Mouse (Mus musculus) embryonic facial prominence, embryonic 12.5 days (tissue): ENCODE measurements around the gene Nyap2. TPM values are rescaled to one million over a fixed set of nuclear protein-coding genes. Genes with fewer than 3 reads are reported as not detected.
"Not testable (repeated sequence)": the region's sequence is repeated elsewhere in the genome, so short reads cannot be mapped to it uniquely, and the experiment has no call there.

Experiments used
- ATAC-seq: fragments of 200-750 bp; cut with Nextera tagmentation; 2 replicates; pipeline ENCODE4 v1.8.0; 2017; ENCODE audit not compliant: insufficient number of reproducible peaks, insufficient read depth, low FRiP score, low TSS enrichment
- H3K27ac ChIP-seq: fragments of 300-500 bp; sonication (generic); 2 replicates; pipeline ENCODE4 v1.5.1; 2016; ENCODE audit warnings: mild to moderate bottlenecking
- H3K27me3 ChIP-seq: fragments of 300-500 bp; sonication (generic); 2 replicates; pipeline ENCODE4 v1.6.1; 2016; ENCODE audit warnings: mild to moderate bottlenecking, moderate library complexity
- H3K36me3 ChIP-seq: fragments of 300-500 bp; sonication (generic); 2 replicates; pipeline ENCODE4 v1.6.1; 2016; ENCODE audit warnings: mild to moderate bottlenecking
- H3K4me1 ChIP-seq: fragments of 300-500 bp; sonication (generic); 2 replicates; pipeline ENCODE4 v1.6.1; 2016
- H3K4me2 ChIP-seq: fragments of 300-500 bp; sonication (generic); replicated peaks from 2 replicates; pipeline ENCODE4 v1.6.1; 2016; ENCODE audit warnings: mild to moderate bottlenecking, moderate library complexity
- H3K4me3 ChIP-seq: fragments of 300-500 bp; sonication (generic); 2 replicates; pipeline ENCODE4 v1.5.1; 2016; ENCODE audit warnings: mild to moderate bottlenecking
- H3K9ac ChIP-seq: fragments of 300-500 bp; sonication (generic); 2 replicates; pipeline ENCODE4 v1.6.1; 2016; ENCODE audit warnings: mild to moderate bottlenecking, moderate library complexity
- H3K9me3 ChIP-seq: fragments of 300-500 bp; sonication (generic); 2 replicates; pipeline ENCODE4 v1.6.1; 2016; ENCODE audit warnings: mild to moderate bottlenecking, moderate library complexity
- WGBS: fragments of 180-500 bp; shearing (Covaris S2); methylation state at CpG from one replicate; pipeline ENCODE4 v1.1.7; 2016; 5-methylcytosine and 5-hydroxymethylcytosine counted together
- polyA plus RNA-seq: library from polyadenylated mRNA; unstranded; fragments of >200 nt; fragmentation: Nextera tagmentation; extraction: Ambion mirVana; gene quantifications from 2 replicates; pipeline ENCODE4 v1.2.1, GENCODE M21; 2016

Nyap2 gene
- polyA plus RNA-seq, 1 experiment from 2014 or later, result 0.60 TPM

GRCm38 (mm10) chr1:81211491-81211890, 134.7 kb downstream of the Nyap2 start:
- Histone ChIP-seq H3K4me2 (no peak overlapping the region), H3K4me3 (no peak overlapping the region), H3K9ac (no peak overlapping the region), H3K27me3 (no peaks in the 10 kb centered on the region), H3K27ac (no peak overlapping the region), H3K4me1 (no peaks in the 10 kb centered on the region), H3K9me3 (no peaks in the 10 kb centered on the region), H3K36me3 (no peaks in the 10 kb centered on the region)
- ATAC-seq, result no peak
- 57% methylated on average over 4 of the region's 4 CpGs for WGBS

- Histone ChIP-seq H3K4me1 (no peaks in the 10 kb centered on the region), H3K9me3 (no peaks in the 10 kb centered on the region), H3K9ac (no peak overlapping the region), H3K27ac (no peak overlapping the region), H3K36me3 (no peaks in the 10 kb centered on the region), H3K4me2 (no peak overlapping the region), H3K4me3 (no peak overlapping the region), H3K27me3 (no peaks in the 10 kb centered on the region)
- WGBS, result 66% methylated on average over 1 of the region's 1 CpGs
- ATAC-seq, result no peak
These were observed 143.0 kb downstream of the Nyap2 start for GRCm38 (mm10) chr1:81219790-81220189.

GRCm38 (mm10) chr1:81231759-81232406, 155.1 kb downstream of the Nyap2 start:
- no peaks in the 10 kb centered on the region for H3K27me3 ChIP-seq
- no peak overlapping the region for H3K27ac ChIP-seq
- no peak overlapping the region for H3K9ac ChIP-seq
- H3K9me3 ChIP-seq, result no peaks in the 10 kb centered on the region
- ATAC-seq, result 0 out of 2 replicates have a peak, but pooled peaks have one; percentile 35
- H3K4me2 ChIP-seq, result no peak overlapping the region
- H3K4me1 ChIP-seq, result peaks cover 3% of the 10 kb centered on the region; the same call in 1 of the 2 replicates
- H3K36me3 ChIP-seq, result no peaks in the 10 kb centered on the region
- WGBS, result 61% methylated on average over 2 of the region's 2 CpGs
- no peak overlapping the region for H3K4me3 ChIP-seq

- H3K27ac ChIP-seq, H3K36me3 ChIP-seq, H3K9ac ChIP-seq, H3K27me3 ChIP-seq, H3K4me2 ChIP-seq, H3K4me1 ChIP-seq, H3K9me3 ChIP-seq, H3K4me3 ChIP-seq, ATAC-seq: not testable (repeated sequence)
- 82% methylated on average over 5 of the region's 5 CpGs for WGBS
These were observed 155.6 kb downstream of the Nyap2 start for GRCm38 (mm10) chr1:81232407-81232789.

- Histone ChIP-seq H3K9me3 (no peaks in the 10 kb centered on the region), H3K36me3 (no peaks in the 10 kb centered on the region), H3K4me1 (no peaks in the 10 kb centered on the region), H3K27me3 (no peaks in the 10 kb centered on the region), H3K27ac (no peak overlapping the region), H3K9ac (no peak overlapping the region), H3K4me2 (no peak overlapping the region), H3K4me3 (no peak overlapping the region)
- ATAC-seq, result no peak
- WGBS, result 75% methylated on average over 3 of the region's 3 CpGs
These were observed 171.9 kb downstream of the Nyap2 start for GRCm38 (mm10) chr1:81248447-81249205.

- Histone ChIP-seq H3K9ac (no peak overlapping the region), H3K4me1 (no peaks in the 10 kb centered on the region), H3K4me3 (no peak overlapping the region), H3K27ac (no peak overlapping the region), H3K36me3 (no peaks in the 10 kb centered on the region), H3K27me3 (no peaks in the 10 kb centered on the region), H3K9me3 (no peaks in the 10 kb centered on the region), H3K4me2 (no peak overlapping the region)
- WGBS, result 88% methylated on average over 11 of the region's 11 CpGs
- no peak for ATAC-seq
These were observed 173.3 kb downstream of the Nyap2 start for GRCm38 (mm10) chr1:81250068-81250467.

GRCm38 (mm10) chr1:81266441-81266840, 189.7 kb downstream of the Nyap2 start:
- ATAC-seq, result no peak
- no peaks in the 10 kb centered on the region for H3K4me1 ChIP-seq
- H3K36me3 ChIP-seq, result no peaks in the 10 kb centered on the region
- H3K4me2 ChIP-seq, result no peak overlapping the region
- no peaks in the 10 kb centered on the region for H3K27me3 ChIP-seq
- no peak overlapping the region for H3K4me3 ChIP-seq
- no peak overlapping the region for H3K27ac ChIP-seq
- no peak overlapping the region for H3K9ac ChIP-seq
- 57% methylated on average over 3 of the region's 3 CpGs for WGBS
- H3K9me3 ChIP-seq, result no peaks in the 10 kb centered on the region

GRCm38 (mm10) chr1:81280978-81281377, 204.2 kb downstream of the Nyap2 start:
- Histone ChIP-seq H3K4me2 (no peak overlapping the region), H3K4me1 (no peaks in the 10 kb centered on the region), H3K27ac (no peak overlapping the region), H3K36me3 (no peaks in the 10 kb centered on the region), H3K9me3 (no peaks in the 10 kb centered on the region), H3K9ac (no peak overlapping the region), H3K27me3 (no peaks in the 10 kb centered on the region), H3K4me3 (no peak overlapping the region)
- 30% methylated on average over 9 of the region's 9 CpGs for WGBS
- no peak for ATAC-seq

GRCm38 (mm10) chr1:81285633-81286032, 208.9 kb downstream of the Nyap2 start:
- no peak overlapping the region for H3K4me2 ChIP-seq
- H3K4me1 ChIP-seq, result no peaks in the 10 kb centered on the region
- no peak overlapping the region for H3K27ac ChIP-seq
- WGBS, result 28% methylated on average over 3 of the region's 3 CpGs
- no peaks in the 10 kb centered on the region for H3K9me3 ChIP-seq
- no peaks in the 10 kb centered on the region for H3K27me3 ChIP-seq
- H3K9ac ChIP-seq, result no peak overlapping the region
- no peak for ATAC-seq
- H3K36me3 ChIP-seq, result no peaks in the 10 kb centered on the region
- H3K4me3 ChIP-seq, result no peak overlapping the region

- peak; percentile 52; the same call in 1 of the 2 replicates for ATAC-seq
- H3K27ac ChIP-seq, result no peak overlapping the region
- no peaks in the 10 kb centered on the region for H3K4me1 ChIP-seq
- H3K4me3 ChIP-seq, result no peak overlapping the region
- no peak overlapping the region for H3K4me2 ChIP-seq
- no peaks in the 10 kb centered on the region for H3K36me3 ChIP-seq
- no peaks in the 10 kb centered on the region for H3K9me3 ChIP-seq
- H3K27me3 ChIP-seq, result no peaks in the 10 kb centered on the region
- H3K9ac ChIP-seq, result no peak overlapping the region
These were observed 210.3 kb downstream of the Nyap2 start for GRCm38 (mm10) chr1:81287088-81287487.

GRCm38 (mm10) chr1:81300735-81301134, 224.0 kb downstream of the Nyap2 start:
- H3K27ac ChIP-seq, result no peak overlapping the region
- no peak overlapping the region for H3K4me3 ChIP-seq
- H3K36me3 ChIP-seq, result no peaks in the 10 kb centered on the region
- H3K4me2 ChIP-seq, result no peak overlapping the region
- no peaks in the 10 kb centered on the region for H3K4me1 ChIP-seq
- H3K9me3 ChIP-seq, result no peaks in the 10 kb centered on the region
- H3K9ac ChIP-seq, result no peak overlapping the region
- H3K27me3 ChIP-seq, result no peaks in the 10 kb centered on the region
- ATAC-seq, result no peak
- 39% methylated on average over 4 of the region's 4 CpGs for WGBS

- Histone ChIP-seq H3K9me3 (no peaks in the 10 kb centered on the region), H3K27ac (no peak overlapping the region), H3K4me2 (no peak overlapping the region), H3K4me3 (no peak overlapping the region), H3K4me1 (no peaks in the 10 kb centered on the region), H3K27me3 (no peaks in the 10 kb centered on the region), H3K36me3 (no peaks in the 10 kb centered on the region), H3K9ac (no peak overlapping the region)
- ATAC-seq, result no peak
- WGBS, result 7% methylated on average over 2 of the region's 2 CpGs
These were observed 224.9 kb downstream of the Nyap2 start for GRCm38 (mm10) chr1:81301661-81302060.
